Mouse (Mus musculus): ENCODE data around the gene Emc6. TPM values are rescaled to one million over a fixed set of nuclear protein-coding genes. Genes with fewer than 3 reads are reported as not detected.

Emc6 gene
- total and polyA plus RNA-seq, 2 experiments from 2014 or later: 132 to 178 TPM

- TF ChIP-seq CTCF (IDR thresholded peaks at IDR 0.05; ENCODE audit: low read depth) (peak; percentile 94), EP300 (IDR thresholded peaks at IDR 0.05; ENCODE audit: low read depth) (peak; percentile 97)
- H3K27me3 ChIP-seq (ENCODE audit: control insufficient read depth, insufficient read depth, low read length): no peaks in the 10 kb centered on the region
- peak within 1 kb of the TSS; percentile 90 for H3K4me2 ChIP-seq (ENCODE audit: low read depth, low read length)
- H3K9me3 ChIP-seq (replicated peaks; ENCODE audit: control insufficient read depth, low read length): no peaks in the 10 kb centered on the region
- DNase-seq (ENCODE audit: low spot score) (peak; percentile 84), ATAC-seq (ENCODE audit: insufficient read depth, low read depth) (peak; percentile 96)
- H3K4me1 ChIP-seq (ENCODE audit: control insufficient read depth, insufficient read depth): peaks cover 30% of the 10 kb centered on the region
- peak within 1 kb of the TSS; percentile 62 for H3K9ac ChIP-seq (replicated peaks; ENCODE audit: low read depth, low read length)
- under 1% methylated on average over 82 of the region's 84 CpGs for WGBS
- 0 out of 2 replicates have a peak within 1 kb of the TSS, but pooled peaks have one; percentile 8 for H3K27ac ChIP-seq (ENCODE audit: low read depth)
- H3K36me3 ChIP-seq (replicated peaks; ENCODE audit: control insufficient read depth, insufficient read depth, low read length): peaks cover 10% of the 10 kb centered on the region; the same call in 1 of the 2 replicates
- peak within 1 kb of the TSS; percentile 83 for H3K4me3 ChIP-seq (ENCODE audit: low read depth, low read length)
These were observed 39.0 kb downstream of the Emc6 start, which contains the start of gene Haspin for GRCm38 (mm10) chr11:73137591-73138501. Haspin (minus strand) TSS chr11:73138294.

DNA sequence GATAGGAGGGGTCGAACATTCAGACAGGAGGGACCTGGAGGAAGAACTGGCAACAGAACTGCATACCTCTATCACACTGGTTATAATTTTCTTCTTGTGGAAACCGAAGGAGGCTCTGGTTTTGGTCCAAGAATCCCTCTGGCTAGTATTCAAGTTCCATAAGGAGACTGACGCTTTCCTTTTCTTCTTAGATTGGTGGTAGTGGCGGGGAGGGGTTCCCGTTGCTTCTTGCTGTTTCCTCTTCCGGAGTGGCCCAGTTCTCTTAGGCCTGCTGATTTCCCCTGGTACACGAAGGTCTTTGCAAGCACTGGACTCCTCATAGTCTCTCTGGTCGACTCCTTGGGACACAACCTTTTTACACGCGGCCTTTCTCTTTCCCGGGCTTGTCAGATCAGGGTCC lies 39.7 kb downstream of the Emc6 start:
- DNase-seq (ENCODE audit: low spot score) (peak; percentile 23), ATAC-seq (ENCODE audit: insufficient read depth, low read depth) (no peak)
- TF ChIP-seq CTCF (IDR thresholded peaks at IDR 0.05; ENCODE audit: low read depth) (no peak), EP300 (IDR thresholded peaks at IDR 0.05; ENCODE audit: low read depth) (no peak)
- peak overlapping the region; percentile 83 for H3K4me3 ChIP-seq (ENCODE audit: low read depth, low read length)
- 7% methylated on average over 11 of the region's 11 CpGs for WGBS
- peak overlapping the region; percentile 90 for H3K4me2 ChIP-seq (ENCODE audit: low read depth, low read length)
- peak overlapping the region; percentile 62 for H3K9ac ChIP-seq (replicated peaks; ENCODE audit: low read depth, low read length)
- H3K9me3 ChIP-seq (replicated peaks; ENCODE audit: control insufficient read depth, low read length): no peaks in the 10 kb centered on the region
- no peaks in the 10 kb centered on the region for H3K27me3 ChIP-seq (ENCODE audit: control insufficient read depth, insufficient read depth, low read length)
- H3K36me3 ChIP-seq (replicated peaks; ENCODE audit: control insufficient read depth, insufficient read depth, low read length): peaks cover 13% of the 10 kb centered on the region; the same call in 1 of the 2 replicates
- H3K4me1 ChIP-seq (ENCODE audit: control insufficient read depth, insufficient read depth): peaks cover 30% of the 10 kb centered on the region
- H3K27ac ChIP-seq (ENCODE audit: low read depth): no peak overlapping the region

- H3K27ac ChIP-seq (ENCODE audit: low read depth): no peak overlapping the region
- H3K36me3 ChIP-seq (replicated peaks; ENCODE audit: control insufficient read depth, insufficient read depth, low read length): peaks cover 13% of the 10 kb centered on the region; the same call in 1 of the 2 replicates
- no peaks in the 10 kb centered on the region for H3K9me3 ChIP-seq (replicated peaks; ENCODE audit: control insufficient read depth, low read length)
- peak overlapping the region; percentile 90 for H3K4me2 ChIP-seq (ENCODE audit: low read depth, low read length)
- DNase-seq (ENCODE audit: low spot score) (no peak), ATAC-seq (ENCODE audit: insufficient read depth, low read depth) (no peak)
- H3K4me3 ChIP-seq (ENCODE audit: low read depth, low read length): peak overlapping the region; percentile 83
- 59% methylated on average over 6 of the region's 6 CpGs for WGBS
- no peaks in the 10 kb centered on the region for H3K27me3 ChIP-seq (ENCODE audit: control insufficient read depth, insufficient read depth, low read length)
- TF ChIP-seq EP300 (IDR thresholded peaks at IDR 0.05; ENCODE audit: low read depth): no peak
- no peak for TF ChIP-seq CTCF (IDR thresholded peaks at IDR 0.05; ENCODE audit: low read depth)
- H3K4me1 ChIP-seq (ENCODE audit: control insufficient read depth, insufficient read depth): peaks cover 31% of the 10 kb centered on the region
- H3K9ac ChIP-seq (replicated peaks; ENCODE audit: low read depth, low read length): peak overlapping the region; percentile 62
These were observed 40.2 kb downstream of the Emc6 start for GRCm38 (mm10) chr11:73136587-73136986.

DNA sequence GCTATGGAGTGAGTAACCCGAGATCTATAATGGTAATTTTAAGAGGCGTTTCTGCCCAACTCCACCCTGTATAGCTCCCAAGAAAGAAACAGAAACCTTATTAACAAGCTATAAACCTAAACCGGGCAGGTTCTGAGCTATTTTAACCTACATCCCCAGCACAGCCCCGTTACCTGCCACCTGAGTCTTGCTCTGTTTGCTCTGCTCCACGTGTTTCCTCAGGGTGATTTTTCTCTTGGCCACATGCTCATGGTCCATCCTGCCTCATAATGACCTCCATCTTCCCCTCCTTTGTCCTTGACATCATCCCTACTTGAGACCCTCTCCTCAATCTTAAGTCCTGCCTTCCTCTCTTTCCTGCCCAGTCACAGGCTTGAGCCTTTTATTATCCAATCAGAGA lies 42.6 kb downstream of the Emc6 start:
- Histone ChIP-seq H3K27ac (ENCODE audit: low read depth) (no peak overlapping the region), H3K4me1 (ENCODE audit: control insufficient read depth, insufficient read depth) (peaks cover 36% of the 10 kb centered on the region), H3K4me2 (ENCODE audit: low read depth, low read length) (no peak overlapping the region), H3K9me3 (replicated peaks; ENCODE audit: control insufficient read depth, low read length) (no peaks in the 10 kb centered on the region), H3K27me3 (ENCODE audit: control insufficient read depth, insufficient read depth, low read length) (no peaks in the 10 kb centered on the region), H3K9ac (replicated peaks; ENCODE audit: low read depth, low read length) (no peak overlapping the region), H3K4me3 (ENCODE audit: low read depth, low read length) (no peak overlapping the region), H3K36me3 (replicated peaks; ENCODE audit: control insufficient read depth, insufficient read depth, low read length) (peaks cover 13% of the 10 kb centered on the region; the same call in 1 of the 2 replicates)
- no peak for TF ChIP-seq EP300 (IDR thresholded peaks at IDR 0.05; ENCODE audit: low read depth)
- TF ChIP-seq CTCF (IDR thresholded peaks at IDR 0.05; ENCODE audit: low read depth): no peak
- DNase-seq (ENCODE audit: low spot score): no peak
- ATAC-seq (ENCODE audit: insufficient read depth, low read depth): no peak
- WGBS: 86% methylated on average over 5 of the region's 5 CpGs

DNA sequence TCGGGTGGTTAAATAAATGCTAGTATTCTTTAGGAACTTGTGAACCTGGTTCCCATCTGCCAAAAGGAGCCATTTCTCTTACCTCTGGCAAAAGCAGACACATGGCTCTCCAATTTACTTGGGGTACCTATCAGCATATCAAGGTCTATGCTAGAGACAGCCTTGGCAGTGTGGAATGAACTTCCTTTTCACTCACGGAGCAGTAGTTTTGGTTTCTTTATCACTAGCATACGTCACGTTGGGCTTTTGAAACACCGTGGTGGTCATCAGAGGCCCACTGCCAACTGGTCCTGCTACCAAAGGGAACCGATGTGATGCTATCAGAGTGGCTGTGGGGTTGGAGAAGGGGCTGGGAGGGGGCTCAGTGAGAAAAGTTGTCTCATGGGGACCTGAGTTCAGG lies 43.8 kb downstream of the Emc6 start:
- Histone ChIP-seq H3K36me3 (replicated peaks; ENCODE audit: control insufficient read depth, insufficient read depth, low read length) (peaks cover 13% of the 10 kb centered on the region; the same call in 1 of the 2 replicates), H3K4me3 (ENCODE audit: low read depth, low read length) (no peak overlapping the region), H3K27me3 (ENCODE audit: control insufficient read depth, insufficient read depth, low read length) (no peaks in the 10 kb centered on the region), H3K9me3 (replicated peaks; ENCODE audit: control insufficient read depth, low read length) (no peaks in the 10 kb centered on the region), H3K4me2 (ENCODE audit: low read depth, low read length) (no peak overlapping the region), H3K4me1 (ENCODE audit: control insufficient read depth, insufficient read depth) (peaks cover 33% of the 10 kb centered on the region), H3K9ac (replicated peaks; ENCODE audit: low read depth, low read length) (no peak overlapping the region), H3K27ac (ENCODE audit: low read depth) (no peak overlapping the region)
- DNase-seq (ENCODE audit: low spot score) (no peak), ATAC-seq (ENCODE audit: insufficient read depth, low read depth) (no peak)
- TF ChIP-seq EP300 (IDR thresholded peaks at IDR 0.05; ENCODE audit: low read depth) (no peak), CTCF (IDR thresholded peaks at IDR 0.05; ENCODE audit: low read depth) (no peak)
- WGBS: 82% methylated on average over 6 of the region's 6 CpGs

Data from heart, postnatal 0 days (tissue).